Mouse (Mus musculus) MEL (cell line): ENCODE results near the gene Trim43a. TPM values are rescaled to one million over a fixed set of nuclear protein-coding genes. Genes with fewer than 3 reads are reported as not detected.
A peak's percentile ranks its signal among the peaks of the same experiment; 100 is the strongest.

Experiments used
- DNase-seq: peaks from one replicate; pipeline ENCODE4 v3.0.0; 2011; ENCODE audit warnings: low read depth, low spot score
- H3K27ac ChIP-seq: 2 replicates; pipeline ENCODE4 v1.5.1; 2012; ENCODE audit warnings: low read depth, mild to moderate bottlenecking, control low read depth, low read length, moderate library complexity; ENCODE audit not compliant: control insufficient read depth
- H3K27me3 ChIP-seq, 2 experiments: fragments of 150-350 bp in 1 of 2; sonication (generic) in 1 of 2; 2 replicates each; pipeline ENCODE4 v1.6.1; 2012; ENCODE audit warnings: low read length in 2 of 2, mild to moderate bottlenecking in 2 of 2, improper control_type of control experiment in 1 of 2, moderate library complexity in 1 of 2; ENCODE audit not compliant: insufficient read depth in 2 of 2, control insufficient read depth in 1 of 2
- H3K36me3 ChIP-seq, 2 experiments: 2 replicates each; pipeline ENCODE4 v1.6.1; 2012 to 2014; ENCODE audit warnings: low read length in 2 of 2, improper control_type of control experiment in 1 of 2, inconsistent platforms in 1 of 2, mild to moderate bottlenecking in 1 of 2; ENCODE audit not compliant: insufficient read depth in 2 of 2, control insufficient read depth in 1 of 2
- H3K4me1 ChIP-seq, 2 experiments: fragments of 150-350 bp in 1 of 2; sonication (generic) in 1 of 2; 2 replicates each; pipeline ENCODE4 v1.6.1; 2012; ENCODE audit warnings: low read length in 2 of 2, improper control_type of control experiment in 1 of 2, mild to moderate bottlenecking in 1 of 2; ENCODE audit not compliant: insufficient read depth in 2 of 2, control insufficient read depth in 1 of 2
- H3K4me3 ChIP-seq, 2 experiments: fragments of 150-350 bp in 1 of 2; sonication (generic) in 1 of 2; 2 replicates each; pipeline ENCODE4 v1.5.1; 2012; ENCODE audit warnings: low read depth in 2 of 2, low read length in 2 of 2, mild to moderate bottlenecking in 2 of 2, moderate library complexity in 2 of 2, control low read depth in 1 of 2, improper control_type of control experiment in 1 of 2; ENCODE audit not compliant: control insufficient read depth in 1 of 2, insufficient read depth in 1 of 2
- H3K79me2 ChIP-seq: 2 replicates; pipeline ENCODE4 v1.6.1; 2012; ENCODE audit warnings: mild to moderate bottlenecking, low read length, moderate library complexity; ENCODE audit not compliant: control insufficient read depth, poor library complexity, insufficient read depth
- H3K9ac ChIP-seq: 2 replicates; pipeline ENCODE4 v1.6.1; 2012; ENCODE audit warnings: low read depth, mild to moderate bottlenecking, control low read depth, low read length, moderate library complexity; ENCODE audit not compliant: control insufficient read depth, poor library complexity, severe bottlenecking
- H3K9me3 ChIP-seq: fragments of 150-350 bp; sonication (generic); replicated peaks from 2 replicates; pipeline ENCODE4 v1.6.1; 2012; ENCODE audit warnings: mild to moderate bottlenecking, low read length, improper control_type of control experiment, moderate library complexity; ENCODE audit not compliant: insufficient read depth
- BHLHE40 ChIP-seq: IDR thresholded peaks from 2 replicates; pipeline ENCODE4 v1.6.1; 2012; ENCODE audit warnings: low read depth, mild to moderate bottlenecking, inconsistent platforms, low read length, improper control_type of control experiment, borderline replicate concordance
- CHD1 ChIP-seq: IDR thresholded peaks from 2 replicates; pipeline ENCODE4 v1.6.1; 2012; ENCODE audit warnings: low read depth, mild to moderate bottlenecking, inconsistent platforms, low read length, improper control_type of control experiment
- CHD2 ChIP-seq: IDR thresholded peaks from 2 replicates; pipeline ENCODE4 v1.6.1; 2011; ENCODE audit warnings: low read length, improper control_type of control experiment
- CTCF ChIP-seq, 3 experiments: IDR thresholded peaks in 2 of 3; conservative IDR thresholded peaks in 1 of 3; 2 replicates each; pipeline ENCODE4 v1.5.1; 2011 to 2012; ENCODE audit warnings: low read length in 3 of 3, low read depth in 2 of 3, mild to moderate bottlenecking in 2 of 3, improper control_type of control experiment in 1 of 3, inconsistent platforms in 1 of 3, mixed read lengths in 1 of 3, moderate library complexity in 1 of 3; ENCODE audit not compliant: control insufficient read depth in 1 of 3, insufficient read depth in 1 of 3, poor library complexity in 1 of 3, severe bottlenecking in 1 of 3
- E2F4 ChIP-seq: IDR thresholded peaks from 2 replicates; pipeline ENCODE4 v1.6.1; 2011; ENCODE audit warnings: low read depth, low read length, improper control_type of control experiment, borderline replicate concordance
- ELF1 ChIP-seq: IDR thresholded peaks from 2 replicates; pipeline ENCODE4 v1.6.1; 2014; ENCODE audit warnings: low read depth, mild to moderate bottlenecking, inconsistent platforms, low read length, improper control_type of control experiment, moderate library complexity
- EP300 ChIP-seq, 2 experiments: IDR thresholded peaks; 2 replicates each; pipeline ENCODE4 v1.6.1; 2011; ENCODE audit warnings: improper control_type of control experiment in 2 of 2, low read length in 2 of 2, low read depth in 1 of 2, mild to moderate bottlenecking in 1 of 2
- ETS1 ChIP-seq: IDR thresholded peaks from 2 replicates; pipeline ENCODE4 v1.6.1; 2012; ENCODE audit warnings: low read depth, mild to moderate bottlenecking, inconsistent platforms, low read length, improper control_type of control experiment, moderate library complexity
- GABPA ChIP-seq: IDR thresholded peaks from 2 replicates; pipeline ENCODE4 v1.6.1; 2012; ENCODE audit warnings: low read depth, mild to moderate bottlenecking, inconsistent platforms, low read length, improper control_type of control experiment, moderate library complexity
- GATA1 ChIP-seq: IDR thresholded peaks from 2 replicates; pipeline ENCODE4 v1.6.1; 2011; ENCODE audit warnings: low read depth, low read length, improper control_type of control experiment
- MAFK ChIP-seq: IDR thresholded peaks from 2 replicates; pipeline ENCODE4 v1.6.1; 2011; ENCODE audit warnings: low read depth, mild to moderate bottlenecking, low read length, improper control_type of control experiment, borderline replicate concordance
- MAX ChIP-seq: IDR thresholded peaks from 2 replicates; pipeline ENCODE4 v1.6.1; 2011; ENCODE audit warnings: low read length, improper control_type of control experiment
- MAZ ChIP-seq: IDR thresholded peaks from 2 replicates; pipeline ENCODE4 v1.6.1; 2012; ENCODE audit warnings: low read depth, mild to moderate bottlenecking, inconsistent platforms, low read length, improper control_type of control experiment
- MYB ChIP-seq: IDR thresholded peaks from 2 replicates; pipeline ENCODE4 v1.6.1; 2011; ENCODE audit warnings: mild to moderate bottlenecking, low read depth, low read length, improper control_type of control experiment
- MYC ChIP-seq: IDR thresholded peaks from 2 replicates; pipeline ENCODE4 v1.6.1; 2011; ENCODE audit warnings: low read depth, mild to moderate bottlenecking, low read length, improper control_type of control experiment, moderate library complexity
- NELFE ChIP-seq: IDR thresholded peaks from 2 replicates; pipeline ENCODE4 v1.6.1; 2011; ENCODE audit warnings: low read depth, low read length, improper control_type of control experiment
- POLR2A ChIP-seq, 2 experiments: IDR thresholded peaks; 2 replicates each; pipeline ENCODE4 v1.6.1; 2011 to 2012; ENCODE audit warnings: low read length in 2 of 2, mild to moderate bottlenecking in 2 of 2, control low read depth in 1 of 2, improper control_type of control experiment in 1 of 2, low read depth in 1 of 2, moderate library complexity in 1 of 2; ENCODE audit not compliant: control insufficient read depth in 1 of 2, insufficient read depth in 1 of 2, poor library complexity in 1 of 2
- POLR2AphosphoS2 ChIP-seq: IDR thresholded peaks from 2 replicates; pipeline ENCODE4 v1.6.1; 2011; ENCODE audit warnings: low read length, improper control_type of control experiment
- POLR2AphosphoS5 ChIP-seq: IDR thresholded peaks from 2 replicates; pipeline ENCODE4 v1.6.1; 2012; ENCODE audit warnings: low read depth, borderline replicate concordance, mild to moderate bottlenecking, inconsistent platforms, low read length, moderate library complexity, mixed read lengths
- RAD21 ChIP-seq: IDR thresholded peaks from 2 replicates; pipeline ENCODE4 v1.6.1; 2011; ENCODE audit warnings: mild to moderate bottlenecking, low read depth, low read length, improper control_type of control experiment
- RCOR1 ChIP-seq: IDR thresholded peaks from 2 replicates; pipeline ENCODE4 v1.6.1; 2012; ENCODE audit warnings: low read depth, mild to moderate bottlenecking, inconsistent platforms, low read length, improper control_type of control experiment
- SIN3A ChIP-seq: IDR thresholded peaks from 2 replicates; pipeline ENCODE4 v1.6.1; 2012; ENCODE audit warnings: low read length, improper control_type of control experiment, inconsistent platforms
- SMC3 ChIP-seq: IDR thresholded peaks from 2 replicates; pipeline ENCODE4 v1.6.1; 2011; ENCODE audit warnings: low read depth, low read length, improper control_type of control experiment
- TAL1 ChIP-seq: IDR thresholded peaks from 2 replicates; pipeline ENCODE4 v1.6.1; 2012; ENCODE audit warnings: mild to moderate bottlenecking, inconsistent platforms, low read length, moderate library complexity, mixed read lengths
- TBP ChIP-seq: IDR thresholded peaks from 2 replicates; pipeline ENCODE4 v1.8.0; 2011; ENCODE audit warnings: low read depth, low read length, improper control_type of control experiment
- UBTF ChIP-seq: IDR thresholded peaks from 2 replicates; pipeline ENCODE4 v1.6.1; 2012; ENCODE audit warnings: low read depth, mild to moderate bottlenecking, inconsistent platforms, low read length, improper control_type of control experiment, moderate library complexity, borderline replicate concordance; ENCODE audit not compliant: insufficient read depth
- USF1 ChIP-seq: IDR thresholded peaks from 2 replicates; pipeline ENCODE4 v1.6.1; 2014; ENCODE audit warnings: low read depth, mild to moderate bottlenecking, inconsistent platforms, low read length, improper control_type of control experiment, moderate library complexity
- USF2 ChIP-seq, 2 experiments: IDR thresholded peaks; 2 replicates each; pipeline ENCODE4 v1.6.1; 2011 to 2012; ENCODE audit warnings: improper control_type of control experiment in 2 of 2, low read length in 2 of 2, borderline replicate concordance in 1 of 2, inconsistent platforms in 1 of 2, low read depth in 1 of 2, mild to moderate bottlenecking in 1 of 2; ENCODE audit not compliant: insufficient read depth in 1 of 2
- ZC3H11A ChIP-seq: IDR thresholded peaks from 2 replicates; pipeline ENCODE4 v1.6.1; 2012; ENCODE audit warnings: low read depth, mild to moderate bottlenecking, inconsistent platforms, low read length, improper control_type of control experiment
- ZKSCAN1 ChIP-seq: IDR thresholded peaks from 2 replicates; pipeline ENCODE4 v1.6.1; 2012; ENCODE audit warnings: low read depth, mild to moderate bottlenecking, inconsistent platforms, low read length, improper control_type of control experiment, moderate library complexity
- ZMIZ1 ChIP-seq: IDR thresholded peaks from 2 replicates; pipeline ENCODE4 v1.6.1; 2012; ENCODE audit warnings: low read depth, mild to moderate bottlenecking, inconsistent platforms, low read length, improper control_type of control experiment, moderate library complexity
- ZNF384 ChIP-seq: IDR thresholded peaks from 2 replicates; pipeline ENCODE4 v1.6.1; 2012; ENCODE audit warnings: low read depth, mild to moderate bottlenecking, inconsistent platforms, low read length, improper control_type of control experiment
- polyA plus RNA-seq, 2 experiments: library from polyadenylated mRNA; stranded (reverse) in 1 of 2; unstranded in 1 of 2; fragments of >175 nt in 1 of 2; fragments of >200 nt in 1 of 2; gene quantifications; 2 replicates each; pipeline versions ENCODE4 v1.2.1 to v1.2.4; 2012; ENCODE audit warnings: low replicate concordance in 2 of 2, low read depth in 1 of 2; ENCODE audit not compliant: insufficient read length in 2 of 2, insufficient read depth in 1 of 2, missing spikeins in 1 of 2
- total RNA-seq: library from RNA; depleted of rRNA; stranded (reverse); fragments of 300-350 nt; gene quantifications from 2 replicates; pipeline ENCODE4 v1.2.3, GENCODE M21; 2012

Gene Trim43a
- total and polyA plus RNA-seq, 3 experiments, result not detected

DNA sequence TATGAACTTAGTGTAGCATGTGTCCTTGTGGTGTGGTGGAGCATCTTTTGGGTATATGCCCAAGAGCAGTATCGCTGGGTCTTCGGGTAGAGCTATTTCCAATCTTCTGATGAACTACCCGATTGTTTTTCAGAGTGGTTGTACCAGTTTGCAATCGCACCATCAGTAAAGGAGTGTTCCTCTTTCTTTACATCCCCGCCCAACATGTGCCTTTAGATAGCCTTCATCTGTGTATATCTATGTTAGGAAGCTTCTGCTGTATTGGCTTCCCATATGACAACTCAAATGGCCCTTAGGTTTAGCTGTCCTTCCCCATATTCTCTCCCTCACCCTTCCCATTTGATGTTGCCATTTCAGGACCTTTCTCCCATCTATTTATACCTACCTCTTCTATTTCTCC is 46.6 kb upstream of the Trim43a start (continued):
- TF ChIP-seq MAX, result peak; percentile 58; the same call in 1 of the 2 replicates
- TF ChIP-seq BHLHE40, result no peak
- TF ChIP-seq SIN3A, result peak; percentile 48
- TF ChIP-seq ZKSCAN1, result no peak
- no peak for TF ChIP-seq CTCF (IDR thresholded peaks at IDR 0.05 in 2 of 3, conservative IDR thresholded peaks at IDR 0.05 in 1 of 3; ENCODE audit: control insufficient read depth in 1 of 3, insufficient read depth in 1 of 3, low read depth in 2 of 3, low read length in 3 of 3, poor library complexity in 1 of 3, severe bottlenecking in 1 of 3)
- peak; percentile 79 for TF ChIP-seq GATA1
- TF ChIP-seq MYB, result no peak
- TF ChIP-seq GABPA, result no peak

DNA sequence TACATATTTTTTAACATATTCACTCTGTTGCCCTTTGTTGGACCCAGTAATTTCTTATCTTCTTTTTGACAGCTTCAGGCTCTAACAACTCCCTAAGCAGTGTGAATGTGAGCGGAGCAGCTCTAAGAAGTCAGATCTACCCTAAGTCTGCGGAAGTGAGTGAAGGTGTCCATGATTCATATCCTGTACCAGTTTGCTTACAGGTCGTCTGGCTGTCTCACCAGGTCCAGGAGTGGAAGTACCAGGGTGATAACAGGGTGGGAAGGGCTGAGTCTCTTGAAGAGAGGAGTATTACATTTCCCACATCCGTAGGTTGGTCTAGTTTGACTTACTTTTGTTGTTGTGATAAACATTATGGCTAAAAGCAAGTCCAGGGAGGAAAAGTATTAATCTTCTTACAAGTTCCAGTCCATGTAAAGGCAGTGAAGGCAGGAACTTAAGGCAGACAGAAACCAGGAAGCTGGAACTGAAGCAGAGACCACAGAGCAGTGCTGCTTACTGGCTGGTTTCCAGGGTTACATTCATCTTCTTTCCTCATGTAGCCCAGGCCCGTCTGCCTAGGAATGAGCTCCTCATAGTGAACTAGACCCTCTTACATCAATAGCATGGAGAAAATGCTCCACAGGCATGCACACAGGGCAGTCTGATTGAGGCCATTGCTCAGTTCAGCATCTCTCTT is 41.0 kb upstream of the Trim43a start:
- H3K9me3 ChIP-seq, result no peaks in the 10 kb centered on the region
- H3K36me3 ChIP-seq, result peaks cover 0 to 5% of the 10 kb centered on the region in 2 experiments; a peak in 2 of 4 replicates
- peak; percentile 92 for DNase-seq
- H3K4me1 ChIP-seq, result peaks cover 0 to 2% of the 10 kb centered on the region in 2 experiments; a peak in 3 of 4 replicates
- no peaks in the 10 kb centered on the region for H3K27me3 ChIP-seq
- peak overlapping the region in 1 of 2 experiments; percentile 25; a peak in 2 of 4 replicates for H3K4me3 ChIP-seq
- H3K27ac ChIP-seq, result peak overlapping the region; percentile 83
- peak overlapping the region; percentile 15; the same call in 1 of the 2 replicates for H3K9ac ChIP-seq
- H3K79me2 ChIP-seq, result no peaks in the 10 kb centered on the region
- TF ChIP-seq EP300 (IDR thresholded peaks at IDR 0.05; ENCODE audit: low read depth in 1 of 2, low read length in 2 of 2) (peak; percentile 76 to 81), SIN3A (peak; percentile 51), ZC3H11A (peak; percentile 6; the same call in 1 of the 2 replicates), MAX (0 out of 2 replicates have a peak, but pooled peaks have one; percentile 37), SMC3 (0 out of 2 replicates have a peak, but pooled peaks have one; percentile 12), E2F4 (no peak), ETS1 (peak; percentile 34; the same call in 1 of the 2 replicates), ZKSCAN1 (no peak), TAL1 (peak; percentile 58), MYB (no peak), GATA1 (peak; percentile 57), RCOR1 (0 out of 2 replicates have a peak, but pooled peaks have one; percentile 35), POLR2AphosphoS5 (no peak), MAZ (no peak), MYC (peak; percentile 37; the same call in 1 of the 2 replicates), GABPA (no peak), UBTF (no peak), BHLHE40 (no peak), POLR2AphosphoS2 (no peak), CHD1 (0 out of 2 replicates have a peak, but pooled peaks have one; percentile 57), CHD2 (no peak), MAFK (no peak), NELFE (peak; percentile 34; the same call in 1 of the 2 replicates), POLR2A (IDR thresholded peaks at IDR 0.05; ENCODE audit: control insufficient read depth in 1 of 2, insufficient read depth in 1 of 2, low read depth in 1 of 2, low read length in 2 of 2, poor library complexity in 1 of 2) (peak in 1 of 2 experiments; percentile 19; a peak in 1 of 4 replicates), ZMIZ1 (no peak), ZNF384 (no peak), RAD21 (no peak), USF2 (IDR thresholded peaks at IDR 0.05; ENCODE audit: borderline replicate concordance in 1 of 2, insufficient read depth in 1 of 2, low read depth in 1 of 2, low read length in 2 of 2) (no peak), TBP (peak; percentile 94), ELF1 (peak; percentile 79), USF1 (no peak)
